Mouse (Mus musculus) kidney, postnatal 4 days (tissue): ENCODE data around the gene Smurf2.
A peak's percentile ranks its signal among the peaks of the same experiment; 100 is the strongest.

Experiments
- DNase-seq, 2 experiments: peaks; one replicate each; pipeline ENCODE4 v3.0.0; 2021; ENCODE audit warnings: mixed read lengths in 2 of 2

The Smurf2 gene

GRCm38 (mm10) chr11:106773061-106773460, 147.5 kb downstream of the Smurf2 start:
- no peak for DNase-seq

- DNase-seq, result peak; percentile 52 to 61
These were observed 150.1 kb downstream of the Smurf2 start for GRCm38 (mm10) chr11:106770195-106770974.
